Mouse (Mus musculus) leukemia stem cell, adult 10-12 weeks (primary cell): ENCODE results near the gene Gnb3. TPM values are rescaled to one million over a fixed set of nuclear protein-coding genes. Genes with fewer than 3 reads are reported as not detected.

ENCODE experiments used
- polyA plus RNA-seq: library from polyadenylated mRNA; stranded (reverse); fragments of >175 nt; gene quantifications from 2 replicates; pipeline ENCODE4 v1.2.3, GENCODE M21; 2012; ENCODE audit warnings: low replicate concordance

Gnb3 gene
- not detected in 2 replicates for polyA plus RNA-seq

GRCm38 (mm10) chr6:124840241-124841167 lies at the start of gene Gnb3:
TSS of gene Gnb3 (minus strand) at chr6:124840275.

GRCm38 (mm10) chr6:124887986-124888385 lies 47.9 kb upstream of the Gnb3 start, which contains the start of gene Cd4:
TSS of gene Cd4 (minus strand) at chr6:124888221.

GRCm38 (mm10) chr6:124863658-124864298 lies 23.7 kb upstream of the Gnb3 start, which contains the start of gene Gpr162:
TSS of gene Gpr162 (minus strand) at chr6:124863983.

GRCm38 (mm10) chr6:124856916-124857839 lies 17.1 kb upstream of the Gnb3 start, which contains the start of gene P3h3:
TSS of gene P3h3 (minus strand) at chr6:124857752.

GRCm38 (mm10) chr6:124828868-124829798 lies 10.9 kb downstream of the Gnb3 start, which contains the start of the genes Usp5 and Cdca3:
TSS of gene Usp5 (minus strand) at chr6:124829484.
TSS of gene Cdca3 (plus strand) at chr6:124829547.

GRCm38 (mm10) chr6:124813933-124814332 lies 26.1 kb downstream of the Gnb3 start, which contains the start of gene Tpi1:
TSS of gene Tpi1 (minus strand) at chr6:124814296.

GRCm38 (mm10) chr6:124808358-124809012 lies 31.6 kb downstream of the Gnb3 start, which contains the start of gene Spsb2:
TSS of gene Spsb2 (plus strand) at chr6:124808661.

Other genes with a start within 250 kb of the Gnb3 start
- gene C1s2, start 204.2 kb downstream of the Gnb3 start, polyA plus RNA-seq, result not detected in 2 replicates
- gene Lpcat3, start 177.2 kb downstream of the Gnb3 start, polyA plus RNA-seq, result 181 and 313 TPM in 2 replicates
- gene Emg1, start 128.1 kb downstream of the Gnb3 start, polyA plus RNA-seq, result 121 and 214 TPM in 2 replicates
- 176 and 319 TPM in 2 replicates for gene Phb2, start 127.9 kb downstream of the Gnb3 start, polyA plus RNA-seq
- gene Ptpn6, start 101.6 kb downstream of the Gnb3 start, polyA plus RNA-seq, result 35.0 and 59.4 TPM in 2 replicates
- gene Grcc10, start 98.9 kb downstream of the Gnb3 start, polyA plus RNA-seq, result 14.7 and 16.6 TPM in 2 replicates
- 6.5 and 9.2 TPM in 2 replicates for gene Gm45234, start 84.3 kb downstream of the Gnb3 start, polyA plus RNA-seq
- 34.5 and 35.4 TPM in 2 replicates for gene Atn1, start 83.8 kb downstream of the Gnb3 start, polyA plus RNA-seq
- gene Eno2, start 70.6 kb downstream of the Gnb3 start, polyA plus RNA-seq, result 0.11 and 0.80 TPM in 2 replicates
- gene Lrrc23, start 60.5 kb downstream of the Gnb3 start, polyA plus RNA-seq, result not detected in 2 replicates
- 6.3 and 9.8 TPM in 2 replicates for gene Spsb2, start 31.6 kb downstream of the Gnb3 start, polyA plus RNA-seq
- gene Tpi1, start 26.0 kb downstream of the Gnb3 start, polyA plus RNA-seq, result 16.7 and 65.2 TPM in 2 replicates
- gene Usp5, start 10.8 kb downstream of the Gnb3 start, polyA plus RNA-seq, result 22.3 and 54.7 TPM in 2 replicates
- gene Cdca3, start 10.7 kb downstream of the Gnb3 start, polyA plus RNA-seq, result 62.0 and 80.4 TPM in 2 replicates
- 1.2 and 1.6 TPM in 2 replicates for gene P3h3, start 17.5 kb upstream of the Gnb3 start, polyA plus RNA-seq
- 0.41 and 1.1 TPM in 2 replicates for gene Gpr162, start 23.7 kb upstream of the Gnb3 start, polyA plus RNA-seq
- 8.6 and 14.1 TPM in 2 replicates for gene Cd4, start 47.9 kb upstream of the Gnb3 start, polyA plus RNA-seq
- 15.5 and 17.2 TPM in 2 replicates for gene Lag3, start 71.4 kb upstream of the Gnb3 start, polyA plus RNA-seq
- gene Ptms, start 79.8 kb upstream of the Gnb3 start, polyA plus RNA-seq, result 272 and 614 TPM in 2 replicates
- 197 and 222 TPM in 2 replicates for gene Mlf2, start 91.1 kb upstream of the Gnb3 start, polyA plus RNA-seq
- 25.6 and 40.3 TPM in 2 replicates for gene Cops7a, start 125.3 kb upstream of the Gnb3 start, polyA plus RNA-seq
- gene Pianp, start 156.4 kb upstream of the Gnb3 start, polyA plus RNA-seq, result 16.7 and 36.1 TPM in 2 replicates
- gene Zfp384, start 168.9 kb upstream of the Gnb3 start, polyA plus RNA-seq, result 40.4 and 66.4 TPM in 2 replicates
- 8.1 and 12.1 TPM in 2 replicates for gene Ing4, start 199.5 kb upstream of the Gnb3 start, polyA plus RNA-seq
- 7.7 and 14.0 TPM in 2 replicates for gene Acrbp, start 209.4 kb upstream of the Gnb3 start, polyA plus RNA-seq
- 1.7 and 4.5 TPM in 2 replicates for gene Lpar5, start 227.6 kb upstream of the Gnb3 start, polyA plus RNA-seq